Mouse (Mus musculus): ENCODE data around the gene Slc30a1.

Slc30a1 gene

DNA sequence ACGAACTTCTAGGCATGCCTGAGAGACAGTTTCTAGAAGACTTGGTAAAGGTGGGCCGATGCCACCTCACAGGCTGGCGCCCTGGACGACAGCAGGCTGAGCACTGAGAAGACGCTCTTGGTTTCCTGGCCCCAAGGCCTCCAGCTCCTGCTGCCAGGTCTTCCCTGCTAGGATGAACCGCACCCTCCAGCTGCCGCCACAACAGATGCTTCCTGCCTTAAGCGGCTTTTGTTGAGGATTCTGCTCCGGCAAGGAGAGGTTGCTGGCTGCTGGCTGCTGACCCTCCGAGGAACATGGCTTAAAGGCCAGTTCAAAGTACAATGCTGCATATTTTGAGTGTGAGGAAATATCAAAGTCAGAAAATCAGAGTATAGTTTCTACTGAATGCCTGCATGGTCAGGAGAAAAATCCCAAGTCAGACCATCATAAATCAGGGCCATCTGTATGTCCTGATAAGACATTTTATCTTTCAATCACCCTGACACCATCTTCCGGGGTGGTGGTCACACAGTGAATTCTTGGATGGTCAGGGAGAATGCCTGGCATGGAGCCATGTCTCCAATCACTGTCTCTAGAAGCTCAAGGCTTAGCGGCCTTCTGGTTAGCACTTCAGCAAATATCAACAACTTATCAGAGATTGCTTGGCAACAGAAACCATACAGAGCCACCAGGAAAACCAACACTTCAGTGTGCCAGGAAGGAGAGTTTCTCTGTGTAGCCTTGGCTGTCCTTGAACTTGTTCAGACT, 9.6 kb upstream of the Slc30a1 start:
- in situ Hi-C loops (cut with MboI, MseI): no loop called here

DNA sequence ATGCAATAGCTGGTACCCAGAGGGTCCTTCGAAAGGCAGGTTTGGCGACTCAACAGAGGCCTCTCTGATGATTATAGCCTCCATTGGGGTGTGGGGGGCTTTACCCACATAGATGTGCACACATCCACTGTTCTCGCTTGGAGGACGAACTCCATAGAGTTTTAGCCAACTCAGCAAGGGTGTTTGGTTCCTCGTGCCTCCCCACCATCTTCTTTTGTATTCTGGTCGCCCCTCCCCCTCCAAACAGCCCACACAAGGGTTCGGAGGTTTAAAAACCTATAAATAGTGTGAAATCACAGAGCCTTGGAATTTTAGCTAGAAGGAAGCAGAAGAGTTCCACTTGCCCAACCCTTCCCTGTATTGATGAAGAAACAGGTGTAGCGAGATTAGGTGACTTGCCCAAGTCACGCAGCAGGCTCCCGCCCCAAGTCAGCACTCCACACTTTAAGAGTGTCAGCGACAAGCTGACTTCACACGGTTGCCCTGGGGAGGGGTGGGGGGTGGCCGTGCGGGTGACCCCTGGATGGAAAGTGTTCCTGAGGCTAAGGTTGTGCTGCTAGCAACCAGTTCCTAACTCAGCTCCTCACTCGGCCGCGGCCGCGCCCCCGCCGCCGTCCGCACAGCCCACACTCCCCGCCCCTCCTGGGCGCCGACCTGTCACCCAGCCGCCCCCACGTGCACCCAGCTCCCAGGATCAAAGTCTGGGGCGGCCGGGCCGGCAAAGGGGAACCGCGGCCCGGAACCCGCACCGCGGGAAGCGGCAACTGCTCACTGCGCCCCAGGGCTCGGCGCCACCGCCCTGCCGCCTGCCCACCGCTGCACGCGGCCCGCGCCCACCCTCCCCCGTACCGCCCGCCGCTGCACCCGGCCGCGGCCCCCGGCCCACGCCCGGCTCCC, 682 bp upstream of the Slc30a1 start:
- in situ Hi-C loops (cut with MboI, MseI): loop anchor here (5.0 kb wide), 1 partner anchor 84 kb away; the partner anchor contains the start of gene Nek2

DNA sequence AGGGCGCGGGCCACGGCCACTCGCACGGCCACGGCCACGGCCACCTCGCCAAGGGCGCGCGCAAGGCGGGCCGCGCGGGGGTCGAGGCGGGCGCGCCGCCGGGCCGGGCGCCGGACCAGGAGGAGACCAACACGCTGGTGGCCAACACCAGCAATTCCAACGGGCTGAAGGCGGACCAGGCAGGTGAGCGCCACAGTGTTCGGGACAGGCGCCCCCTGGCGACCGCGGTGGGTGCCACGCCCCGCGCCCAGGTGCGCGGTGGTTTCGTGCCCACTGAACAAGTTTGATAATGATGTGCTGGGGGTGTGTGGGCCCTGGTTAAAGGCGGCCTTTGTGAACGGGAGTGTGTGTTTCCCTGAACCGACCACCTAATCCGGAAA, 854 bp downstream of the Slc30a1 start:
- in situ Hi-C loops (cut with MboI, MseI): loop anchor here (5.0 kb wide), 1 partner anchor 85 kb away; the partner anchor contains the start of gene Nek2

DNA sequence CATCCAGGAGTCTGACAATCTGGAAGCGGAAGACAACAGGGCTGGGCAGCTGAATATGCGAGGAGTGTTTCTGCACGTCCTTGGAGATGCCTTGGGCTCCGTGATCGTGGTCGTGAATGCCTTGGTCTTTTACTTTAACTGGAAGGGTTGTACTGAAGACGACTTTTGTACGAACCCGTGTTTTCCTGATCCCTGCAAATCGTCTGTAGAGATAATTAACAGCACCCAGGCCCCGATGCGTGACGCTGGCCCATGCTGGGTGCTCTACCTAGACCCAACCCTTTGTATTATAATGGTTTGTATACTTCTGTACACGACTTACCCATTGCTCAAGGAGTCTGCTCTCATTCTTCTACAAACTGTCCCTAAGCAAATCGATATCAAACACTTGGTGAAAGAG, 2.3 kb downstream of the Slc30a1 start:
- in situ Hi-C loops (cut with MboI, MseI): loop anchor here (5.0 kb wide), 1 partner anchor 87 kb away; the partner anchor contains the start of gene Nek2

DNA sequence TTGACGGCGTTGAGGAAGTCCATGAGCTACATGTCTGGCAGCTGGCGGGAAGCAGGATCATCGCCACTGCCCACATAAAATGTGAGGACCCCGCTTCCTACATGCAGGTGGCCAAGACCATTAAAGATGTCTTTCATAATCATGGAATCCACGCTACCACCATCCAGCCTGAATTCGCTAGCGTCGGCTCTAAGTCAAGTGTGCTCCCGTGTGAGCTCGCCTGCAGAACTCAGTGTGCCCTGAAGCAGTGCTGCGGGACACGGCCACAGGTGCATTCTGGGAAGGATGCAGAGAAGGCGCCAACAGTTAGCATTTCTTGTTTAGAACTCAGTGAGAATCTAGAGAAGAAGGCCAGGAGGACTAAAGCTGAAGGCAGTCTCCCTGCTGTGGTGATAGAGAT, 2.7 kb downstream of the Slc30a1 start:
- in situ Hi-C loops (cut with MboI, MseI): loop anchor here (5.0 kb wide), 1 partner anchor 87 kb away; the partner anchor contains the start of gene Nek2

DNA sequence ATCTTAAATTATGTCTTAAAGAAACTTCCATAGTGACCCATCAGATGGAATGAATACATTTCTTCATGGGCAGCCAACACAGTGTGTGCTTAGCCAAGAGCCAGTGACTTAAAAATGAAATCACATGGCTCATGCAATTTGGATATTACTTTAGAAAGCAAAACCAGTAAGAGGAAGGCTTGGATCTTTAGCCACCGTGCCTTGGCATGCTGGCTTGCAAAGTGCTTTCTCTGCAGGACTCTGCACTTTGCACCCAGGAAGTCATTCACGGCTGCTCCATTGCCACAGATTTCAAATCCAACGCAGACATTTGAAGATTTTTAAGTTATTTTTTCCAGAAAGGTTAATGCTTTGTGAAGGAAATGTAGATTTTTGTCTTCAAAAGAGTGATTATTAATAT, 4.1 kb downstream of the Slc30a1 start:
- in situ Hi-C loops (cut with MboI, MseI): no loop called here

DNA sequence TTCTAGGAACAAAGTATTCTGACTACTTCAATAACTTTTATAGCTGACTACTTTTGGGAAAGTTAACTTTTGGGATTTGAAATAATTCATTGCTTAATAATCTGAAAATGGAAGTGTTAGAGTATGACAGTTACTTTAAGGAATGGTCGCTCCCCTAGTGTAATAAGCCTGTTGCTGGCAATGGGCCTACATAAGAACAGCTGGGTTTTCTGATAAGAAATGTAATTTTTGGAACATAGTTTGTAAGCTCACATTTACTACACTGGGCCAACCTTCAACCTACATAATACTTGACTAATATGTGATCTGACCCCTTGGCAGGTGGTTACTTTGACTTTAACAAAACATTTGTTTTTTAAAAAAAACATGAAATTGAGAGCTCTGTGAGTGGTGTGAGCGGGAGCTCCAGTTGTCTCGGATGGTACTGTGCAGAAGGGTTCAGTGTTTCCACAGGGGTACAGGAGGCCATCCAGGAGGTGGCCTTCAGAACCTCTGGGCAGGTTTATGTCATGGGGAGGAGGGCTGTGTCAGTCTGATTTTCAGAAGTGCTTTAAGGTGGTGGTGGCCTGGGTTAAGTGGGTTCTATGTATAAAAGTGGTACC, 4.6 kb downstream of the Slc30a1 start:
- in situ Hi-C loops (cut with MboI, MseI): no loop called here

DNA sequence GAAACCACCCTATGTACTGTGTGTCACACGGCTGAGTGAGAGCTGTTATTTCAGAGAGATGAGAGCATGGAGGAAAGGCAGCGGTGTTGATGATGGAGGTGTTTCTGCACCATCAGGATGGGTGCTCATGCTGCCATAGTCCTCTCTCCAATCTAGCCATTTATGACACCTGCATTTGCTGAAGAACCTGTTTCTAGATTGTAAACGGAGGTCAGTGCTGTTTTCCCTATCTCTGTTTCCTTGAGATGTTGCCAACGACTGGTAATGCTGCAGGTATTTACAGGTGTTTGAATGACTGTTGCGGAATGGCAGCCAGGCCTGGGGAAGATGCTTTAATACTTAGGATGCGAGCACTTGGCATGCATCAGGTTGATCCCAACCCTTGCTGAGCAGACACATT, 8.1 kb downstream of the Slc30a1 start:
- in situ Hi-C loops (cut with MboI, MseI): no loop called here

DNA sequence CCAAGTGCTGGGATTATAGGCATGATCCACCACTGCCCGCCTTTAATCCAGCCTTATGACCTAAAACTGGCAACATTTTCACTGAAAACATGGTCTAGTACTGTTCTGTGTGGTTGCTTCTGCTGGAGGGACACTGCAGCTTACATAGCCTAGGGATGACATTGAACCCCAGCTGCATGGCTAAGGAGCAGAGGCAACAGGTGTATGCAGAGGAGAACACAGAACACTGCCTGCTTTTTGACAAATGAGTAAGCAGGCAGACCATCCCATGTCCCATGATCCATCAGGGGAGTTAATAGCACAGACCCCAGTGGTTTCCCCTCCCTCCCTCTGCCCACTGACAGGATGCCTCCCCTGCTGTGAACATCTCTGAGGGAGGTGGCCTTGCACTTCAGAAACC, 9.0 kb downstream of the Slc30a1 start:
- in situ Hi-C loops (cut with MboI, MseI): no loop called here

DNA sequence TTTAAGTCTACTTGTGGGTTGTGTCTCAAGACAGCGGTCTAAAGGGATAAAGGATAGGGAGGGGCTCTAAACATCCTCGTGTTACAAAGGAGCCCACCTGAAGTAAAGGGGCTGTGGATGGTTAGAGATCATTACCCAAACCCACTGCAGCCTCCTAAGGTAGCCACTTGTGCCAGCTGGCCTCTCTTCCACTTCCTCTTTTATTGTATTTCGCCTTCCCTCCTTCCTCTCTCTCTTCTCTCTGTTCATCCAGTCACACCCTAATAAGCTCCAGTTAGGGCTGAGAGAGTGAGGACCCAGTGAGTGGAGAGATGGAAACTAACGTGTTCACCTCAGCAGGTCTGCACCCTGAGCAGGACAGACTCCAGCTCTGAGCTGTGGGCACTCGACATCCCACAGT, 10.3 kb downstream of the Slc30a1 start:
- in situ Hi-C loops (cut with MboI, MseI): no loop called here

DNA sequence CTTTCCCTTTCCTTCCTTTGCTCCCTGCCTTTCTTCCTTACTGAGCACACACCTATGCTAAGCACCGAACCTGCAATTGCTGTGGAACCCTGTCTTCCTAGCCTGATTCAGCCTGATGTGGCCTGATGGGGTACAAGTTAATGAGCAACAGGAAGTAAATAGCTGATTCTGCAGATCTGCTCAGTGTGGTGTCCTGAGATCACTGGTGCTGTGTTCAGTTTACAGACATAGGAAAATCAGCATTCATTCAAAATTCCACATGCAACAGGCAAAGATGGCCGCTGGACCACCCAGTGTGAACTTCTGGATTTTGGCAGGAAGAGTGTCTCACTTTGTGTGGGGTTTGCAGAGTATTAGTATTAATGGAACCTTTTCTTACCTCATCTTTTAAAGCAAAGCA, 12.8 kb downstream of the Slc30a1 start:
- in situ Hi-C loops (cut with MboI, MseI): no loop called here

DNA sequence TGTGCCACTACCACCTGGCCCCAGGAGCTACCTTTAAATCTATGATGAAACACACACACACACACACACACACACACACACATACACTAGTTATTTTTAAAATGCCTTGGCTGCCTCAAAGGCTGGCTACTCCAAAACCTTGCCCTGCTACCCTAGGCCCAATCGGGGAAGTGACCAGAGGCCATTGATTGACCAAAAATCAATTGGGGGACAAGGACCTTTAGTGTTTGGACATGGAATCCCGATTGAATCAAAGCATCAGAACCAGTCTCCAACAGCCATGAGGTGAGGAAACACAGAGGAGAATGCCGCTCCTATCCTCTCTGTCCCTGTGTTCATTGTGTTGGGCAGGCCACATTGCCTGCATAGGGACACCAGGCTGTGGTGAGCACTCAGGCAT, 15.1 kb downstream of the Slc30a1 start:
- in situ Hi-C loops (cut with MboI, MseI): no loop called here

DNA sequence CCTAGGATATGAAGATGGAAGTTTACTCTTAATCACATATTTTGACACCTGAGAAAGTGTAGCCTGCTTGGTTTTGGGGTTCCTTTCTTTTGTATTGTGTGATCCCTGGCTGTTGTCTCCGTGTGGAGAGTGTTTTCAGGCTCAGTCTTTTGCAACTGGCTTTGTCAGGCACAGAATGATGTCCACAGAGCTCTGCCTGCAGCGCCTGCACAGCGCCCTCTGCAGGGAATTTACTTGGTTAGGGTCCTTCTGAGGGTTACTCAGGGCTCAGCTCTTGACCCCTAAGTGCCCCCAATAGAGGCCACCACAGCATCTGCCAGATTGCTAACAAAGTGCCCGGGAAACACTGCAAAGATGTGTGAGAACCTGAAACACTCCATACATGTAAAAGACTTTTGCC, 18.9 kb downstream of the Slc30a1 start:
- in situ Hi-C loops (cut with MboI, MseI): no loop called here

DNA sequence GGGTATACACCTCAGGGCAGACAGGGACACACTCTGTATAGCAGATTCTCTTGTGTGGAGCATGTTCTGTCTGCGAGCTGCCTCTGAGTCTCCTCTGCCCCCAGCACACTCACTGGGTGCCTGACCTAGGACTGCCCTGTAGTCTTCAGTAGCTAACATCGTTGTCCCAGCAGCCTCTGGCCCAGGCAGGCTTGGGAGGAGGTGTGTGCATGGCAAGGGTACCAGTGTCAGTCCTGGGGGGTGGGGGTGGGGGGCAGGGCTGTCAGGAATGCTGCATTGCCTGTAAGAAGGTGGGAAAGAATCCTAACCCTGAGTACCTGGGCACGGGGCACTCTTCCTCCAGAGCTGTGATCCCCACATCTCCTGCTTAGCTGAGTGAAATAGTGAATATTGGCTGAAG, 20.1 kb downstream of the Slc30a1 start:
- in situ Hi-C loops (cut with MboI, MseI): no loop called here

DNA sequence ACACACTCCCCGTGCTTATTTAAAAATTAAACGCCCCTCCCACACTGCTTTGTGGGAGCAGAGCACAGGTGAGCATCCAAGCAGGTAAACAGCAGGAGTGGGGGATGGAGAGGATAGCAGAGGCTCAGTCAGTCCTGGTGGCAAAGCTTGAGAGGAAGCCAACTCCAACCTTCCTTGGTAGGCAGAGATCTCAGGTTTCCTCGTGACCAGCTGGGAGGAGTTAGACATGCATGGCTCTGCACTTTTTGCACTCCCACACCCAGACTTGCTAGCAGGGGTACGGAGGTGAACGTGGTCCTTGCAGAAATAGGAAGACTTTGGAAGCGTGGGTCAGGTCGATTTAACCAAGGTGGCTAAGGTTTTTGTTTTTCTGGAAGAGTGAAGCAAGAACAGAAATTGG, 21.8 kb downstream of the Slc30a1 start:
- in situ Hi-C loops (cut with MboI, MseI): no loop called here

DNA sequence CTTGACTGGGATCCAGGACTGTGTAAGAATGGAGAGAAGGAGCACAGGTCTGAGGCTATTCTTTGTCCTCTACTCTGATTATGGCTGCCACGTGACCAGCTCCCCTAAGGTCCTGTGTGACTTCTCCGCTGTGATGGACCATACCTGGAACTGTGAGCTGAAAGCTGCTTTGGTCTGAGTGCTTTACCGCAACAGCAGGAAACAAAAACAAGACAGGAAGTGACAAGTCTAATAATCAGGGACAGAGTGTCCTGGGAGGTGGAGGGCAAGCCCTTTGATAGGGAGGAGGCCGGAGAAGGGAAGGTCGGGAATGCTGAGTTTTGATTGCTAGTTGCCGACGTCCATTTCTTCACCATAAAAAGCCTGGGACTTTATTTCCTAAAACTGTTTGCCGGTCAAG, 22.5 kb downstream of the Slc30a1 start:
- in situ Hi-C loops (cut with MboI, MseI): no loop called here

DNA sequence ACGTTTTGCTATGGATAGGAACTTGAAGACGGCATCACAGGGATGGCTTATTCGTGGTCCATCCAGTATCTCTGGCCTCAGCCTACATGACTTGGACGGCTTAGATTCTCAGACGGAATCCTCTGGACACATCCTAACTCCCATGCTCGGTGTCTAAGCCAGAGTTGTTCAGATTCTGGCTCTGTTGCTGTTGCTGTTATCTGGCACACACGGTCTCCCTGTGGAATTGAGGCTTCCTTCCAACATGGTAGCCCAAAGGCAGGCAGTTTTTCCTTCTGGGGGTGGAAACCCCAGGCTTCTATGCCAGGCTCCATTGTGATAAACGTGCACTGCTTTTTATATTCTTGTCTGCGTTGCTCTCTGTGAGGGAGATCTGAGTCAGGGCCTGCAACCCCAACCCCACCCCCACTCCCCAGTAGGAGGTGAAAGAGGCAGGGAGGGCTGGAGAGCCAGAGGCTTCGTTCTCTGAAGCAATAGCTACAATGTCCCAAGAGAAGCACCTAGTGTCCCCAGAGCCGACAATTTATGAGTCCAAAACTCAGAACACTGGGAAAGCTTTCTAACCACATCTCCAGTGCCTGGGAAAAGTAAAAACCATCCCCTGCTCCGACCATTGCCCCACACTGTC, 23.4 kb downstream of the Slc30a1 start:
- in situ Hi-C loops (cut with MboI, MseI): no loop called here

DNA sequence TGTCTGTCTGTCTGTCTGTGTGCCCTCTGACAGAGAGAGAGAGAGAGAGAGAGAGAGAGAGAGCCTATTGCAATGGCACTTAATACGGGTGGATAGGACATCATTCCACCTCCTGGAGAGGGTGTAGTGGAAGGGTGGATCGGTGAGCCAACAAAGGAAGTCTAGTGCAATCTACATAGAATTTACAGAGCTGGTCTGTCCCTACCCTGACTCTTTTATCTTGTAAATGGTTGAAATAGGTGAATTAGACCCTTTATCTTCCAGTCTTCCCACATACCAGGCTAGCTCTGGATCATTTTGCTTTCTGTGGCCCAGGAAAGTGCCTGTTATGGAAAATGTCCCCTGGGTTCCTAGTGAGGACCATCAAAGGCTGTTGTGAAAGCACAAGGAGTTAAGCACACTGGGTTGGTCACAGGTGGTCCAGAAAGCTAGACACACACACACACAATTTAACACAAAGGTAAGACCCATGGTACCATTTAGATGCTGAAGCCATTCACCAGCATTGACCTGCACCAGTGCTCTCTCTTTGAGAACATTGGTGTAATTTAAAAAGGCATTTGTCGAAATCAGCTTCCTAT, 24.0 kb downstream of the Slc30a1 start:
- in situ Hi-C loops (cut with MboI, MseI): no loop called here

DNA sequence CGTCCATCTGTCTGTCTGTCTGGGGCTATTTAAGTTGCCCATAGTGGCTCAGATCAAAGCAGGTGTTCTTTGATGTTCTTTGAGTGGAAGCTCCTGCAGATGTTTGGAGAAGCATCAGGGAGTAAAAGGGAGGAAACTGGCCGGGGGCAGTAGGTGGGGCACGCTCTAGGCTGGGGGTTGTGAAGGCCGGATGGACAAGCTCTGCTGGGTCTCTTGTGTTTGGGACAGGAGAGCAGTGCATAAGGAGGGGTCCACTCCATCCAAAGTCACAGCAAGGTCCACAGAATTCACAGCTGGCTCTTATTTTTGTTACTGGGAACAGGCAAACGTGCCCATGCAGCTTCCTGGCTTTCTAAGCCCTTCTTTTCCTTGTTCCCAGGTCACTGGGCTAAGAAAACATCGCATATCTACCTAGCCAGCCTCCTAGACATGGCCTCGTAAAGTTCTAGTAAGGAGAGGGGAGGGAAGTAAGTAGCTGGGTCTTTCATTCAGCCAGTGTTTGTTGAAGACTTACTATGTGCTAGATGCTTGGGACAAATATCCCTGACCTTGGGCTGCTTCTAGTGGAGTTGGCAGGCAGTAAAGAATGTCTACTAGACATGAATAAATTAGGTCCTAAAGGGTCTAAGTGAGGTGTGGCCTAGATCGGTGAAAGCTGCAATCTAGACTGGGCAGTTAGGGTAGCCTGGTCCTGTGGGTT, 25.9 kb downstream of the Slc30a1 start:
- in situ Hi-C loops (cut with MboI, MseI): no loop called here

DNA sequence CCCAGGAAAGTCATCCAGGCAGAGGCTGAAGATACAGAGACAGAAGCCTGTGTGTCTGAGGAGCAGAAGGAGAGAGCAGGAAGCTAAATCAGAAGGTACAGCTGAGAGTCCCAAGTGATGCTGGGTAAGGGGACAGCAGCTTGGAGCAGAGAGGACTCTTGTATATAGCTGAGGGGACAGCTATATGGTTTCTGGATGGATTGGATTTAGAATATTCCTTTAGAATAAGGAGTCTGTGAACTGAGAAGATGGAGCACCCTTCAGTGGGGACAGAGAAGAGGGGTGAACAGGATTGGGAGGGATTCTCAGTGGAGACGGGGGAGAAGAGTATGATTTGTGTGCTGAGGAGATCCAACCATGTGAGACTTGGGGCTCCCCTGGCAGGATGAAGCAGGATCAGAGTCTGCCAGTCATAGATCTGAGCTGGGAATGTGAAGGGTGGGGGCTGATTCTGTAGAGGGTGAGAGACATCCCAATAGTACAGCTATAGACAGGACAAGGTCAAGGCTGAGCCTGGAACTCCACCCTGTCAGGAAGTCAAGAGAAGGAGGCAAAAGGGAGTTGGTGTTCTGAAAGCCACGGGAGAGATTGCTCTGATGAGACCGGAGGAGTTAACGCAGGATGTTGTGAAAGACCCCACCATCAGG, 26.5 kb downstream of the Slc30a1 start:
- in situ Hi-C loops (cut with MboI, MseI): no loop called here
